Mouse (Mus musculus) CH12.LX (cell line): ENCODE results near the gene Gcnt2. TPM values are rescaled to one million over a fixed set of nuclear protein-coding genes. Genes with fewer than 3 reads are reported as not detected.

Experiments used
- DNase-seq: peaks from one replicate; pipeline ENCODE4 v3.0.0-alpha.2; 2013; ENCODE audit errors: extremely low read depth
- H3K27ac ChIP-seq: 2 replicates; pipeline ENCODE4 v1.5.1; 2012; ENCODE audit warnings: low read depth, mild to moderate bottlenecking, control low read depth, moderate library complexity; ENCODE audit not compliant: insufficient read depth
- H3K27me3 ChIP-seq: replicated peaks from 2 replicates; pipeline ENCODE3; 2012; ENCODE audit warnings: inconsistent platforms
- H3K36me3 ChIP-seq, 2 experiments: replicated peaks in 1 of 2; 2 replicates each; pipeline versions ENCODE3 to v1.6.1; 2012; ENCODE audit warnings: inconsistent platforms in 1 of 2, low read length in 1 of 2, mild to moderate bottlenecking in 1 of 2, mixed read lengths in 1 of 2, moderate library complexity in 1 of 2; ENCODE audit not compliant: control insufficient read depth in 1 of 2, insufficient read depth in 1 of 2
- H3K4me1 ChIP-seq, 2 experiments: 2 replicates each; pipeline ENCODE4 v1.6.1; 2012; ENCODE audit warnings: inconsistent platforms in 1 of 2, moderate library complexity in 1 of 2; ENCODE audit not compliant: insufficient read depth in 2 of 2, control insufficient read depth in 1 of 2
- H3K4me2 ChIP-seq: 2 replicates; pipeline ENCODE4 v1.6.1; 2012; ENCODE audit warnings: low read depth, mild to moderate bottlenecking, control low read depth; ENCODE audit not compliant: poor library complexity, insufficient read depth, severe bottlenecking
- H3K4me3 ChIP-seq, 3 experiments: fragments of 150-350 bp in 1 of 3; sonication (generic) in 1 of 3; replicated peaks in 1 of 3; 2 replicates each; pipeline versions ENCODE3 to v1.5.1; 2011 to 2012; ENCODE audit warnings: low read depth in 2 of 3, low read length in 2 of 3, mild to moderate bottlenecking in 2 of 3, moderate library complexity in 2 of 3, control low read depth in 1 of 3, improper control_type of control experiment in 1 of 3, inconsistent platforms in 1 of 3, mixed read lengths in 1 of 3; ENCODE audit not compliant: poor library complexity in 1 of 3
- H3K79me2 ChIP-seq: replicated peaks from 2 replicates; pipeline ENCODE4 v1.6.1; 2012; ENCODE audit warnings: mild to moderate bottlenecking, moderate library complexity; ENCODE audit not compliant: control insufficient read depth, poor library complexity, insufficient read depth, severe bottlenecking; ENCODE audit errors: extremely low read depth
- H3K9ac ChIP-seq: 2 replicates; pipeline ENCODE4 v1.6.1; 2012; ENCODE audit warnings: low read depth, mild to moderate bottlenecking, control low read depth, moderate library complexity; ENCODE audit not compliant: insufficient read depth
- H3K9me3 ChIP-seq: replicated peaks from 2 replicates; pipeline ENCODE3; 2012; ENCODE audit warnings: low read length, inconsistent platforms, mixed read lengths
- CHD1 ChIP-seq: IDR thresholded peaks from 2 replicates; pipeline ENCODE4 v1.6.1; 2012; ENCODE audit warnings: low read depth, low read length, improper control_type of control experiment, inconsistent platforms
- CHD2 ChIP-seq: IDR thresholded peaks from 2 replicates; pipeline ENCODE4 v1.6.1; 2011; ENCODE audit warnings: low read length, improper control_type of control experiment
- CTCF ChIP-seq, 2 experiments: IDR thresholded peaks in 1 of 2; conservative IDR thresholded peaks in 1 of 2; 2 replicates each; pipeline ENCODE4 v1.5.1; 2011 to 2012; ENCODE audit warnings: low read depth in 2 of 2, low read length in 2 of 2, improper control_type of control experiment in 1 of 2, inconsistent platforms in 1 of 2, mild to moderate bottlenecking in 1 of 2, moderate library complexity in 1 of 2
- ELF1 ChIP-seq: IDR thresholded peaks from 2 replicates; pipeline ENCODE4 v1.6.1; 2014; ENCODE audit warnings: low read depth, mild to moderate bottlenecking, inconsistent platforms, low read length, improper control_type of control experiment
- GABPA ChIP-seq: IDR thresholded peaks from 2 replicates; pipeline ENCODE4 v1.6.1; 2012; ENCODE audit warnings: low read depth, low read length, improper control_type of control experiment, inconsistent platforms; ENCODE audit not compliant: insufficient replicate concordance
- IRF4 ChIP-seq: IDR thresholded peaks from 2 replicates; pipeline ENCODE4 v1.6.1; 2014; ENCODE audit warnings: low read depth, mild to moderate bottlenecking, inconsistent platforms, low read length, improper control_type of control experiment
- JUN ChIP-seq: IDR thresholded peaks from 2 replicates; pipeline ENCODE4 v1.6.1; 2011; ENCODE audit warnings: low read depth, mild to moderate bottlenecking, low read length, improper control_type of control experiment, moderate library complexity; ENCODE audit not compliant: insufficient read depth
- JUND ChIP-seq: conservative IDR thresholded peaks from 2 replicates; pipeline ENCODE4 v1.6.1; 2011; ENCODE audit warnings: low read depth, low read length, improper control_type of control experiment
- KAT2A ChIP-seq: IDR thresholded peaks from 2 replicates; pipeline ENCODE4 v1.6.1; 2012; ENCODE audit warnings: low read length, improper control_type of control experiment, inconsistent platforms; ENCODE audit not compliant: insufficient replicate concordance
- MAX ChIP-seq: IDR thresholded peaks from 2 replicates; pipeline ENCODE4 v1.6.1; 2011; ENCODE audit warnings: low read length, improper control_type of control experiment
- MAZ ChIP-seq: IDR thresholded peaks from 2 replicates; pipeline ENCODE4 v1.6.1; 2012; ENCODE audit warnings: low read depth, mild to moderate bottlenecking, inconsistent platforms, low read length, improper control_type of control experiment, moderate library complexity
- MEF2A ChIP-seq: IDR thresholded peaks from 2 replicates; pipeline ENCODE4 v1.6.1; 2014; ENCODE audit warnings: low read depth, mild to moderate bottlenecking, inconsistent platforms, low read length, improper control_type of control experiment, borderline replicate concordance
- MXI1 ChIP-seq: IDR thresholded peaks from 2 replicates; pipeline ENCODE4 v1.6.1; 2011; ENCODE audit warnings: mild to moderate bottlenecking, low read depth, low read length, improper control_type of control experiment
- NELFE ChIP-seq: IDR thresholded peaks from 2 replicates; pipeline ENCODE4 v1.6.1; 2011; ENCODE audit warnings: low read depth, low read length, improper control_type of control experiment
- NRF1 ChIP-seq: IDR thresholded peaks from 2 replicates; pipeline ENCODE4 v1.6.1; 2014; ENCODE audit warnings: low read depth, mild to moderate bottlenecking, inconsistent platforms, low read length, improper control_type of control experiment, moderate library complexity
- POLR2A ChIP-seq: IDR thresholded peaks from 2 replicates; pipeline ENCODE4 v1.6.1; 2011; ENCODE audit warnings: low read depth, mild to moderate bottlenecking, improper control_type of control experiment, low read length
- POLR2AphosphoS2 ChIP-seq: IDR thresholded peaks from 2 replicates; pipeline ENCODE4 v1.6.1; 2011; ENCODE audit warnings: low read depth, low read length, improper control_type of control experiment
- SIN3A ChIP-seq: IDR thresholded peaks from 2 replicates; pipeline ENCODE4 v1.6.1; 2012; ENCODE audit warnings: low read length, improper control_type of control experiment, inconsistent platforms
- SMC3 ChIP-seq: IDR thresholded peaks from 2 replicates; pipeline ENCODE4 v1.6.1; 2011; ENCODE audit warnings: low read depth, low read length, improper control_type of control experiment
- UBTF ChIP-seq: IDR thresholded peaks from 2 replicates; pipeline ENCODE4 v1.6.1; 2012; ENCODE audit warnings: low read depth, mild to moderate bottlenecking, inconsistent platforms, low read length, improper control_type of control experiment, moderate library complexity
- USF1 ChIP-seq: IDR thresholded peaks from 2 replicates; pipeline ENCODE4 v1.6.1; 2014; ENCODE audit warnings: low read depth, mild to moderate bottlenecking, inconsistent platforms, low read length, improper control_type of control experiment
- USF2 ChIP-seq: conservative IDR thresholded peaks from 2 replicates; pipeline ENCODE4 v1.6.1; 2011; ENCODE audit warnings: low read depth, low read length, improper control_type of control experiment
- ZKSCAN1 ChIP-seq: IDR thresholded peaks from 2 replicates; pipeline ENCODE4 v1.6.1; 2012; ENCODE audit warnings: low read depth, inconsistent platforms, low read length, improper control_type of control experiment, borderline replicate concordance
- ZMIZ1 ChIP-seq: IDR thresholded peaks from 2 replicates; pipeline ENCODE4 v1.6.1; 2012; ENCODE audit warnings: low read depth, mild to moderate bottlenecking, inconsistent platforms, low read length, improper control_type of control experiment
- ZNF384 ChIP-seq: IDR thresholded peaks from 2 replicates; pipeline ENCODE4 v1.6.1; 2012; ENCODE audit warnings: low read depth, low read length, improper control_type of control experiment, inconsistent platforms
- dilution Hi-C: fragments of 300-500 bp; cut with MboI; formaldehyde crosslinking; loops from 2 replicates; pipeline ENCODE4 v1.14.3; 2020; ENCODE audit warnings: low sequenced_read_pairs; ENCODE audit not compliant: extremely low pct_unique_long_range_greater_than_20kb, extremely low pct_ligation_motif_present
- in situ Hi-C: fragments of 300-500 bp; cut with MboI; formaldehyde crosslinking; loops from 3 replicates; pipeline ENCODE4 v1.14.3; 2019; ENCODE audit warnings: low sequenced_read_pairs, low pct_ligation_motif_present, low pct_unique_long_range_greater_than_20kb, mixed read lengths
- polyA plus RNA-seq: library from polyadenylated mRNA; unstranded; fragments of >175 nt; gene quantifications from 2 replicates; pipeline ENCODE4 v1.2.1, GENCODE M21; 2012; ENCODE audit warnings: low read depth; ENCODE audit not compliant: insufficient read length
- total RNA-seq, 2 experiments: library from RNA; depleted of rRNA; stranded (reverse); fragments of 300-350 nt in 1 of 2; fragments of >200 nt in 1 of 2; gene quantifications; 2 replicates each; pipeline ENCODE4 v1.2.3; 2012 to 2014

The Gcnt2 gene
- total and polyA plus RNA-seq, 3 experiments, result not detected

GRCm38 (mm10) chr13:40946513-40946912 lies 87.0 kb downstream of the Gcnt2 start:
- dilution Hi-C loops, result no loop called here
- no peak for DNase-seq
- Histone ChIP-seq H3K27me3 (no peaks in the 10 kb centered on the region), H3K9me3 (no peaks in the 10 kb centered on the region), H3K9ac (no peak overlapping the region), H3K4me2 (no peak overlapping the region), H3K4me1 (peaks cover 0 to 9% of the 10 kb centered on the region in 2 experiments; a peak in 2 of 4 replicates), H3K27ac (no peak overlapping the region), H3K79me2 (no peaks in the 10 kb centered on the region), H3K4me3 (no peak overlapping the region), H3K36me3 (no peaks in the 10 kb centered on the region)
- TF ChIP-seq KAT2A (no peak), MAZ (no peak), CHD1 (no peak), NRF1 (no peak)
- in situ Hi-C loops, result no loop called here

GRCm38 (mm10) chr13:40947538-40948205 lies 88.1 kb downstream of the Gcnt2 start:
- H3K4me2 ChIP-seq, result peak overlapping the region; percentile 73; the same call in 1 of the 2 replicates
- no peak overlapping the region for H3K9ac ChIP-seq
- no peaks in the 10 kb centered on the region for H3K79me2 ChIP-seq
- no peak for DNase-seq
- no peak overlapping the region for H3K4me3 ChIP-seq
- no peaks in the 10 kb centered on the region for H3K27me3 ChIP-seq
- no peaks in the 10 kb centered on the region for H3K9me3 ChIP-seq
- in situ Hi-C loops, result no loop called here
- H3K27ac ChIP-seq, result no peak overlapping the region
- H3K36me3 ChIP-seq, result no peaks in the 10 kb centered on the region
- peaks cover 0 to 9% of the 10 kb centered on the region in 2 experiments; a peak in 2 of 4 replicates for H3K4me1 ChIP-seq
- dilution Hi-C loops, result no loop called here
- no peak for TF ChIP-seq IRF4
- TF ChIP-seq ZKSCAN1, result no peak
- TF ChIP-seq CHD1, result no peak
- no peak for TF ChIP-seq CHD2
- TF ChIP-seq GABPA, result no peak
- no peak for TF ChIP-seq ZNF384
- no peak for TF ChIP-seq MXI1

GRCm38 (mm10) chr13:40951386-40951976 lies 91.9 kb downstream of the Gcnt2 start:
- H3K4me1 ChIP-seq, result no peaks in the 10 kb centered on the region
- no peak for DNase-seq
- H3K79me2 ChIP-seq, result no peaks in the 10 kb centered on the region
- no peak overlapping the region for H3K27ac ChIP-seq
- TF ChIP-seq MAX (no peak), MAZ (no peak), POLR2AphosphoS2 (no peak), ZMIZ1 (no peak), SIN3A (no peak), ZKSCAN1 (no peak), JUN (no peak), MEF2A (no peak), USF1 (no peak), ELF1 (no peak), CHD1 (no peak), USF2 (no peak), KAT2A (no peak), CTCF (conservative IDR thresholded peaks at IDR 0.05 in 1 of 2, IDR thresholded peaks at IDR 0.05 in 1 of 2; ENCODE audit: low read depth in 2 of 2, low read length in 2 of 2) (no peak), JUND (no peak), NELFE (no peak), SMC3 (no peak), UBTF (no peak), POLR2A (no peak)
- H3K9me3 ChIP-seq, result no peaks in the 10 kb centered on the region
- no peaks in the 10 kb centered on the region for H3K27me3 ChIP-seq
- dilution Hi-C loops, result no loop called here
- no peaks in the 10 kb centered on the region for H3K36me3 ChIP-seq
- H3K9ac ChIP-seq, result no peak overlapping the region
- no peak overlapping the region for H3K4me2 ChIP-seq
- in situ Hi-C loops, result no loop called here
- H3K4me3 ChIP-seq, result no peak overlapping the region
